Mouse (Mus musculus) CH12.LX (cell line): ENCODE results near the gene Tnpo2. TPM values are rescaled to one million over a fixed set of nuclear protein-coding genes. Genes with fewer than 3 reads are reported as not detected.
A peak's percentile ranks its signal among the peaks of the same experiment; 100 is the strongest.

Experiments used
- DNase-seq: peaks from one replicate; pipeline ENCODE4 v3.0.0-alpha.2; 2013; ENCODE audit errors: extremely low read depth
- H3K27ac ChIP-seq: 2 replicates; pipeline ENCODE4 v1.5.1; 2012; ENCODE audit warnings: low read depth, mild to moderate bottlenecking, control low read depth, moderate library complexity; ENCODE audit not compliant: insufficient read depth
- H3K27me3 ChIP-seq: replicated peaks from 2 replicates; pipeline ENCODE3; 2012; ENCODE audit warnings: inconsistent platforms
- H3K36me3 ChIP-seq, 2 experiments: replicated peaks in 1 of 2; 2 replicates each; pipeline versions ENCODE3 to v1.6.1; 2012; ENCODE audit warnings: inconsistent platforms in 1 of 2, low read length in 1 of 2, mild to moderate bottlenecking in 1 of 2, mixed read lengths in 1 of 2, moderate library complexity in 1 of 2; ENCODE audit not compliant: control insufficient read depth in 1 of 2, insufficient read depth in 1 of 2
- H3K4me1 ChIP-seq, 2 experiments: 2 replicates each; pipeline ENCODE4 v1.6.1; 2012; ENCODE audit warnings: inconsistent platforms in 1 of 2, moderate library complexity in 1 of 2; ENCODE audit not compliant: insufficient read depth in 2 of 2, control insufficient read depth in 1 of 2
- H3K4me2 ChIP-seq: 2 replicates; pipeline ENCODE4 v1.6.1; 2012; ENCODE audit warnings: low read depth, mild to moderate bottlenecking, control low read depth; ENCODE audit not compliant: poor library complexity, insufficient read depth, severe bottlenecking
- H3K4me3 ChIP-seq, 3 experiments: fragments of 150-350 bp in 1 of 3; sonication (generic) in 1 of 3; replicated peaks in 1 of 3; 2 replicates each; pipeline versions ENCODE3 to v1.5.1; 2011 to 2012; ENCODE audit warnings: low read depth in 2 of 3, low read length in 2 of 3, mild to moderate bottlenecking in 2 of 3, moderate library complexity in 2 of 3, control low read depth in 1 of 3, improper control_type of control experiment in 1 of 3, inconsistent platforms in 1 of 3, mixed read lengths in 1 of 3; ENCODE audit not compliant: poor library complexity in 1 of 3
- H3K79me2 ChIP-seq: replicated peaks from 2 replicates; pipeline ENCODE4 v1.6.1; 2012; ENCODE audit warnings: mild to moderate bottlenecking, moderate library complexity; ENCODE audit not compliant: control insufficient read depth, poor library complexity, insufficient read depth, severe bottlenecking; ENCODE audit errors: extremely low read depth
- H3K9ac ChIP-seq: 2 replicates; pipeline ENCODE4 v1.6.1; 2012; ENCODE audit warnings: low read depth, mild to moderate bottlenecking, control low read depth, moderate library complexity; ENCODE audit not compliant: insufficient read depth
- H3K9me3 ChIP-seq: replicated peaks from 2 replicates; pipeline ENCODE3; 2012; ENCODE audit warnings: low read length, inconsistent platforms, mixed read lengths
- CHD2 ChIP-seq: IDR thresholded peaks from 2 replicates; pipeline ENCODE4 v1.6.1; 2011; ENCODE audit warnings: low read length, improper control_type of control experiment
- E2F4 ChIP-seq: IDR thresholded peaks from 2 replicates; pipeline ENCODE4 v1.6.1; 2011; ENCODE audit warnings: low read depth, low read length, improper control_type of control experiment; ENCODE audit not compliant: insufficient replicate concordance
- IRF4 ChIP-seq: IDR thresholded peaks from 2 replicates; pipeline ENCODE4 v1.6.1; 2014; ENCODE audit warnings: low read depth, mild to moderate bottlenecking, inconsistent platforms, low read length, improper control_type of control experiment
- KAT2A ChIP-seq: IDR thresholded peaks from 2 replicates; pipeline ENCODE4 v1.6.1; 2012; ENCODE audit warnings: low read length, improper control_type of control experiment, inconsistent platforms; ENCODE audit not compliant: insufficient replicate concordance
- MAX ChIP-seq: IDR thresholded peaks from 2 replicates; pipeline ENCODE4 v1.6.1; 2011; ENCODE audit warnings: low read length, improper control_type of control experiment
- MAZ ChIP-seq: IDR thresholded peaks from 2 replicates; pipeline ENCODE4 v1.6.1; 2012; ENCODE audit warnings: low read depth, mild to moderate bottlenecking, inconsistent platforms, low read length, improper control_type of control experiment, moderate library complexity
- MEF2A ChIP-seq: IDR thresholded peaks from 2 replicates; pipeline ENCODE4 v1.6.1; 2014; ENCODE audit warnings: low read depth, mild to moderate bottlenecking, inconsistent platforms, low read length, improper control_type of control experiment, borderline replicate concordance
- MXI1 ChIP-seq: IDR thresholded peaks from 2 replicates; pipeline ENCODE4 v1.6.1; 2011; ENCODE audit warnings: mild to moderate bottlenecking, low read depth, low read length, improper control_type of control experiment
- NRF1 ChIP-seq: IDR thresholded peaks from 2 replicates; pipeline ENCODE4 v1.6.1; 2014; ENCODE audit warnings: low read depth, mild to moderate bottlenecking, inconsistent platforms, low read length, improper control_type of control experiment, moderate library complexity
- PAX5 ChIP-seq: IDR thresholded peaks from 2 replicates; pipeline ENCODE4 v1.6.1; 2012; ENCODE audit warnings: low read length, inconsistent platforms, mixed read lengths
- POLR2A ChIP-seq: IDR thresholded peaks from 2 replicates; pipeline ENCODE4 v1.6.1; 2011; ENCODE audit warnings: low read depth, mild to moderate bottlenecking, improper control_type of control experiment, low read length
- RAD21 ChIP-seq: IDR thresholded peaks from 2 replicates; pipeline ENCODE4 v1.6.1; 2011; ENCODE audit warnings: low read depth, mild to moderate bottlenecking, low read length, improper control_type of control experiment, moderate library complexity
- RCOR1 ChIP-seq: conservative IDR thresholded peaks from 2 replicates; pipeline ENCODE4 v1.6.1; 2012; ENCODE audit warnings: low read depth, mild to moderate bottlenecking, inconsistent platforms, low read length, improper control_type of control experiment
- SIN3A ChIP-seq: IDR thresholded peaks from 2 replicates; pipeline ENCODE4 v1.6.1; 2012; ENCODE audit warnings: low read length, improper control_type of control experiment, inconsistent platforms
- SMC3 ChIP-seq: IDR thresholded peaks from 2 replicates; pipeline ENCODE4 v1.6.1; 2011; ENCODE audit warnings: low read depth, low read length, improper control_type of control experiment
- TBP ChIP-seq: conservative IDR thresholded peaks from 2 replicates; pipeline ENCODE4 v1.6.1; 2011; ENCODE audit warnings: low read depth, low read length, improper control_type of control experiment
- TCF12 ChIP-seq: IDR thresholded peaks from 2 replicates; pipeline ENCODE4 v1.6.1; 2014; ENCODE audit warnings: low read depth, mild to moderate bottlenecking, inconsistent platforms, low read length, improper control_type of control experiment
- USF1 ChIP-seq: IDR thresholded peaks from 2 replicates; pipeline ENCODE4 v1.6.1; 2014; ENCODE audit warnings: low read depth, mild to moderate bottlenecking, inconsistent platforms, low read length, improper control_type of control experiment
- ZNF384 ChIP-seq: IDR thresholded peaks from 2 replicates; pipeline ENCODE4 v1.6.1; 2012; ENCODE audit warnings: low read depth, low read length, improper control_type of control experiment, inconsistent platforms
- dilution Hi-C: fragments of 300-500 bp; cut with MboI; formaldehyde crosslinking; loops from 2 replicates; pipeline ENCODE4 v1.14.3; 2020; ENCODE audit warnings: low sequenced_read_pairs; ENCODE audit not compliant: extremely low pct_unique_long_range_greater_than_20kb, extremely low pct_ligation_motif_present
- in situ Hi-C: fragments of 300-500 bp; cut with MboI; formaldehyde crosslinking; loops from 3 replicates; pipeline ENCODE4 v1.14.3; 2019; ENCODE audit warnings: low sequenced_read_pairs, low pct_ligation_motif_present, low pct_unique_long_range_greater_than_20kb, mixed read lengths
- polyA plus RNA-seq: library from polyadenylated mRNA; unstranded; fragments of >175 nt; gene quantifications from 2 replicates; pipeline ENCODE4 v1.2.1, GENCODE M21; 2012; ENCODE audit warnings: low read depth; ENCODE audit not compliant: insufficient read length
- total RNA-seq, 2 experiments: library from RNA; depleted of rRNA; stranded (reverse); fragments of 300-350 nt in 1 of 2; fragments of >200 nt in 1 of 2; gene quantifications; 2 replicates each; pipeline ENCODE4 v1.2.3; 2012 to 2014

The Tnpo2 gene
- total and polyA plus RNA-seq, 3 experiments = 36.3 to 57.0 (median 48.0) TPM

GRCm38 (mm10) chr8:84990836-84991235 lies 45.9 kb upstream of the Tnpo2 start:
- TF ChIP-seq USF1 (peak; percentile 53), RCOR1 (no peak)
- Histone ChIP-seq H3K79me2 (no peaks in the 10 kb centered on the region), H3K27ac (peak overlapping the region; percentile 10; the same call in 1 of the 2 replicates), H3K4me1 (peaks cover 22 to 40% of the 10 kb centered on the region in 2 experiments), H3K36me3 (peaks cover 11 to 33% of the 10 kb centered on the region in 2 experiments), H3K9me3 (no peaks in the 10 kb centered on the region), H3K4me3 (peak overlapping the region; percentile 62 to 79 (median 70)), H3K27me3 (no peaks in the 10 kb centered on the region), H3K9ac (peak overlapping the region; percentile 78), H3K4me2 (peak overlapping the region; percentile 55)
- dilution Hi-C loops = no loop called here
- in situ Hi-C loops = loop anchor here (5.0 kb wide), 1 partner anchor 36 kb away; the partner anchor contains the start of genes Asna1 and Trir
- peak; percentile 63 for DNase-seq

DNA sequence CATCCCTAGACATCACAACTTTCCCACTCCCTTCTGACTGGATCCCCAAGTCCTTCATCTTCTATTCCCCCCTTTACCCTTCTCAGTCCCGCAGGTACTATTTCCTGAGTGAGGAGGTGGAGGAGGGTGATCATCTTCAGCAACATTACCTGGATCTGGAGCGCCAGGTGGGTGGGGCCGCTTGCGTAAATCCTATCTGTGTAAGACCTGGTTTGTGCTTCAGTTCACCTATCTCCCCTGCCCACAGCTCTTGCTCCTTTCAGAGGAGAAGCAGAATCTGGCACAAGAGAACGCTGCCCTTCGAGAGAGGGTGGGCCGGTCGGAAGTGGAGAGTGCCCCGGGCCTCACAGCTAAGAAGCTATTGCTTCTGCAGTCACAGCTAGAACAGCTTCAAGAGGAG lies 42.3 kb upstream of the Tnpo2 start:
- in situ Hi-C loops = loop anchor here (5.0 kb wide), 1 partner anchor 33 kb away; the partner anchor contains the start of genes Asna1 and Trir
- Histone ChIP-seq H3K27me3 (no peaks in the 10 kb centered on the region), H3K4me3 (no peak overlapping the region), H3K4me2 (no peak overlapping the region), H3K27ac (no peak overlapping the region), H3K36me3 (peaks cover 22 to 58% of the 10 kb centered on the region in 2 experiments), H3K9ac (no peak overlapping the region), H3K9me3 (no peaks in the 10 kb centered on the region), H3K79me2 (no peaks in the 10 kb centered on the region), H3K4me1 (peaks cover 10 to 27% of the 10 kb centered on the region in 2 experiments)
- TF ChIP-seq CHD2 (no peak), MEF2A (no peak), SIN3A (no peak), NRF1 (no peak), KAT2A (no peak), TCF12 (no peak), PAX5 (no peak), POLR2A (no peak), MAZ (no peak), E2F4 (no peak), RAD21 (no peak), IRF4 (no peak), MXI1 (no peak), TBP (no peak), MAX (no peak), ZNF384 (no peak), SMC3 (no peak)
- DNase-seq = no peak
- dilution Hi-C loops = no loop called here
